Comparison of ENCODE assay signal across 8 mouse cellular contexts in genomic region chr6:124757351-124757880, GRCm38 (mm10). TPM values are rescaled to one million over a fixed set of nuclear protein-coding genes. Genes with fewer than 3 reads are reported as not detected.
DNase-seq lines count a peak whose midpoint lies in the region; ATAC-seq and TF ChIP-seq lines count a peak whose summit lies in the region.

No protein-coding gene starts in this region.

- no peak for TF ChIP-seq CTCF in heart, postnatal 0 days (IDR thresholded peaks at IDR 0.05; ENCODE audit: low read depth)

- intact Hi-C loops in heart, postnatal 25 days (cut with DNase I): loop anchor here (2.0 to 5.0 kb wide), 3 partner anchors 15 to 95 kb away; partner anchors contain the start of genes Emg1, Lpcat3 and Phb2

- ATAC-seq in heart, embryonic 14.5 days (ENCODE audit: insufficient number of reproducible peaks, insufficient read depth, low FRiP score, low read depth): no peak
- no peak for ATAC-seq in heart, postnatal 0 days (ENCODE audit: insufficient read depth, low read depth)

- H3K36me3 ChIP-seq in heart, embryonic 14.5 days (ENCODE audit: control insufficient read depth, insufficient read depth, low read length): peaks cover under 1% of the 10 kb centered on the region; the same call in 1 of the 2 replicates
- no peaks in the 10 kb centered on the region; the same call in 1 of the 2 replicates for H3K36me3 ChIP-seq in ES-E14 (ENCODE audit: control insufficient read depth, insufficient read depth, low read length, poor library complexity, severe bottlenecking)
- H3K36me3 ChIP-seq in heart, postnatal 0 days (replicated peaks; ENCODE audit: control insufficient read depth, insufficient read depth, low read length): peaks cover 4% of the 10 kb centered on the region; the same call in 1 of the 2 replicates
- 0 out of 2 replicates have a peak, but pooled peaks cover 3% of the 10 kb centered on the region for H3K36me3 ChIP-seq in midbrain, embryonic 10.5 days

- peak overlapping the region; percentile 82 to 97 for H3K27ac ChIP-seq in heart, embryonic 14.5 days (replicated peaks in 1 of 2; ENCODE audit: control insufficient read depth in 1 of 2, insufficient read depth in 1 of 2, low read depth in 2 of 2, low read length in 2 of 2)
- no peak overlapping the region for H3K27ac ChIP-seq in ES-E14 (ENCODE audit: insufficient read depth, low read depth, low read length, poor library complexity, severe bottlenecking)
- peak overlapping the region; percentile 96 for H3K27ac ChIP-seq in heart, postnatal 0 days (ENCODE audit: low read depth)
- peak overlapping the region; percentile 98 for H3K27ac ChIP-seq in midbrain, embryonic 10.5 days (replicated peaks)

- H3K4me2 ChIP-seq in heart, embryonic 14.5 days (ENCODE audit: low read length): peak overlapping the region; percentile 68
- peak overlapping the region; percentile 86 for H3K4me2 ChIP-seq in heart, postnatal 0 days (ENCODE audit: low read depth, low read length)

- DNase-seq in heart, postnatal 25 days (ENCODE audit: low spot score): no peak
- DNase-seq in ES-E14 (ENCODE audit: low read depth, low spot score): no peak
- no peak for DNase-seq in heart, postnatal 0 days (ENCODE audit: low spot score)
- no peak for DNase-seq in midbrain, embryonic 10.5 days (ENCODE audit: low spot score)
- no peak for DNase-seq in left cerebral cortex, adult 8-10 months (ENCODE audit: low spot score in 2 of 2)
- DNase-seq in kidney, adult 9 months: no peak
- DNase-seq in gastrocnemius, postnatal 25 days: no peak

- WGBS in heart, embryonic 14.5 days: 12% methylated on average over 5 of the region's 5 CpGs
- 15% methylated on average over 5 of the region's 5 CpGs for WGBS in heart, postnatal 0 days
- 4% methylated on average over 5 of the region's 5 CpGs for WGBS in midbrain, embryonic 10.5 days

- H3K9ac ChIP-seq in heart, embryonic 14.5 days (ENCODE audit: low read length): peak overlapping the region; percentile 94
- peak overlapping the region; percentile 95; the same call in 1 of the 2 replicates for H3K9ac ChIP-seq in ES-E14 (ENCODE audit: insufficient read depth, low read depth, low read length, poor library complexity, severe bottlenecking)
- peak overlapping the region; percentile 99 for H3K9ac ChIP-seq in heart, postnatal 0 days (replicated peaks; ENCODE audit: low read depth, low read length)

- peak overlapping the region; percentile 86 to 94 for H3K4me3 ChIP-seq in heart, embryonic 14.5 days (ENCODE audit: control insufficient read depth in 1 of 2, insufficient read depth in 1 of 2, low read depth in 1 of 2, low read length in 2 of 2)
- H3K4me3 ChIP-seq in ES-E14 (ENCODE audit: insufficient read depth in 1 of 2, low read depth in 1 of 2, low read length in 2 of 2, poor library complexity in 1 of 2, severe bottlenecking in 1 of 2): peak overlapping the region; percentile 73 to 96; a peak in 3 of 4 replicates
- peak overlapping the region; percentile 93 for H3K4me3 ChIP-seq in heart, postnatal 0 days (ENCODE audit: low read depth, low read length)
- H3K4me3 ChIP-seq in midbrain, embryonic 10.5 days: peak overlapping the region; percentile 90

- no peak for TF ChIP-seq EP300 in heart, postnatal 0 days (IDR thresholded peaks at IDR 0.05; ENCODE audit: low read depth)

- H3K4me1 ChIP-seq in heart, embryonic 14.5 days (ENCODE audit: control insufficient read depth in 2 of 2, insufficient read depth in 2 of 2, low read length in 2 of 2): peaks cover 25 to 40% of the 10 kb centered on the region in 2 experiments
- peaks cover 6 to 13% of the 10 kb centered on the region in 2 experiments; a peak in 3 of 4 replicates for H3K4me1 ChIP-seq in ES-E14 (ENCODE audit: control insufficient read depth in 2 of 2, insufficient read depth in 2 of 2, low read length in 2 of 2, poor library complexity in 1 of 2)
- peaks cover 43% of the 10 kb centered on the region for H3K4me1 ChIP-seq in heart, postnatal 0 days (ENCODE audit: control insufficient read depth, insufficient read depth)
- H3K4me1 ChIP-seq in midbrain, embryonic 10.5 days: peaks cover 54% of the 10 kb centered on the region

- H3K27me3 ChIP-seq in heart, embryonic 14.5 days (ENCODE audit: control insufficient read depth, insufficient read depth, low read length): 0 out of 2 replicates have a peak, but pooled peaks cover 3% of the 10 kb centered on the region
- no peaks in the 10 kb centered on the region for H3K27me3 ChIP-seq in heart, postnatal 0 days (ENCODE audit: control insufficient read depth, insufficient read depth, low read length)
- 0 out of 2 replicates have a peak, but pooled peaks cover 4% of the 10 kb centered on the region for H3K27me3 ChIP-seq in midbrain, embryonic 10.5 days (ENCODE audit: low read depth, poor library complexity, severe bottlenecking)

- in situ Hi-C loops in ES-E14 (cut with MboI; ENCODE audit: low sequenced_read_pairs in 2 of 2, unreplicated experiment in 2 of 2): no loop called here

- no peaks in the 10 kb centered on the region for H3K9me3 ChIP-seq in heart, embryonic 14.5 days (ENCODE audit: control insufficient read depth, low read length)
- no peaks in the 10 kb centered on the region for H3K9me3 ChIP-seq in ES-E14 (ENCODE audit: control insufficient read depth, insufficient read depth, low read depth, low read length)
- H3K9me3 ChIP-seq in heart, postnatal 0 days (replicated peaks; ENCODE audit: control insufficient read depth, low read length): no peaks in the 10 kb centered on the region
- no peaks in the 10 kb centered on the region for H3K9me3 ChIP-seq in midbrain, embryonic 10.5 days (replicated peaks)

TF ChIP-seq in ES-E14, 5 proteins besides CTCF, POLR2A, EP300 and RAD21:
- TF ChIP-seq CHD2 (IDR thresholded peaks at IDR 0.05; ENCODE audit: low read depth, low read length) (no peak), ZC3H11A (IDR thresholded peaks at IDR 0.05; ENCODE audit: borderline replicate concordance, low read depth, low read length) (no peak), ZNF384 (IDR thresholded peaks at IDR 0.05; ENCODE audit: low read depth, low read length) (no peak), MAFK (IDR thresholded peaks at IDR 0.05; ENCODE audit: insufficient read depth, low read depth, low read length) (no peak), HCFC1 (IDR thresholded peaks at IDR 0.05; ENCODE audit: borderline replicate concordance, insufficient read depth, low read length) (no peak)

RNA-seq across cellular contexts. Expression of gene Atn1, which starts 1.1 kb away (rescaled TPM):
- polyA plus RNA-seq in heart, embryonic 14.5 days (2014; fragmentation: Nextera tagmentation; extraction: Ambion mirVana): 6.2 and 9.3 TPM in 2 replicates
- total RNA-seq in heart, postnatal 25 days (2021): 10 to 100 TPM; 37.0 to 39.7 TPM
- total RNA-seq in ES-E14 (2012; rRNA removed): 4.7 and 8.9 TPM in 2 replicates
- 7.8 and 8.5 TPM in 2 replicates for total RNA-seq in heart, postnatal 0 days (2014; rRNA removed; ENCODE audit: low replicate concordance)
- 5.4 and 6.0 TPM in 2 replicates for polyA plus RNA-seq in heart, postnatal 0 days (2015; fragmentation: Nextera tagmentation; extraction: Ambion mirVana)
- 10.2 and 10.5 TPM in 2 replicates for polyA plus RNA-seq in midbrain, embryonic 10.5 days (2016; fragmentation: Nextera tagmentation; extraction: Ambion mirVana)
- total RNA-seq in left cerebral cortex, adult 8-10 months (2022): 100 to 1,000 TPM; 146 to 166 (median 159) TPM
- total RNA-seq in gastrocnemius, postnatal 25 days (2021): 10 to 100 TPM; 31.8 to 32.4 TPM

RNA-seq across cellular contexts. Expression of gene Gm45234, which starts 1.6 kb away (rescaled TPM):
- polyA plus RNA-seq in heart, embryonic 14.5 days (2014; fragmentation: Nextera tagmentation; extraction: Ambion mirVana): not detected in 2 replicates
- total RNA-seq in heart, postnatal 25 days (2021): 1 to 10 TPM in 1 of 2 experiments, not detected in 1; 3.8 TPM
- total RNA-seq in ES-E14 (2012; rRNA removed): 0.13 TPM in 1 of 2 replicates, not detected in the other
- total RNA-seq in heart, postnatal 0 days (2014; rRNA removed; ENCODE audit: low replicate concordance): not detected in 2 replicates
- polyA plus RNA-seq in heart, postnatal 0 days (2015; fragmentation: Nextera tagmentation; extraction: Ambion mirVana): not detected in 2 replicates
- polyA plus RNA-seq in midbrain, embryonic 10.5 days (2016; fragmentation: Nextera tagmentation; extraction: Ambion mirVana): not detected in 2 replicates
- not detected for total RNA-seq in left cerebral cortex, adult 8-10 months (2022)
- total RNA-seq in gastrocnemius, postnatal 25 days (2021): 1 to 10 TPM in 1 of 2 experiments, not detected in 1; 2.2 TPM

RNA-seq across cellular contexts. Expression of gene Eno2, which starts 12.1 kb away (rescaled TPM):
- polyA plus RNA-seq in heart, embryonic 14.5 days (2014; fragmentation: Nextera tagmentation; extraction: Ambion mirVana): 4.2 TPM in 2 replicates
- 1 to 10 TPM; 1.9 to 3.3 TPM for total RNA-seq in heart, postnatal 25 days (2021)
- total RNA-seq in ES-E14 (2012; rRNA removed): 10.1 and 17.9 TPM in 2 replicates
- 1.7 and 4.1 TPM in 2 replicates for total RNA-seq in heart, postnatal 0 days (2014; rRNA removed; ENCODE audit: low replicate concordance)
- 1.3 and 1.5 TPM in 2 replicates for polyA plus RNA-seq in heart, postnatal 0 days (2015; fragmentation: Nextera tagmentation; extraction: Ambion mirVana)
- 4.6 and 6.5 TPM in 2 replicates for polyA plus RNA-seq in midbrain, embryonic 10.5 days (2016; fragmentation: Nextera tagmentation; extraction: Ambion mirVana)
- 1,000 to 10,000 TPM; 1,117 to 1,267 (median 1,165) TPM for total RNA-seq in left cerebral cortex, adult 8-10 months (2022)
- 1 to 10 TPM; 2.1 to 3.0 TPM for total RNA-seq in gastrocnemius, postnatal 25 days (2021)

RNA-seq across cellular contexts. Expression of gene Grcc10, which starts 16.2 kb away (rescaled TPM):
- 449 and 503 TPM in 2 replicates for polyA plus RNA-seq in heart, embryonic 14.5 days (2014; fragmentation: Nextera tagmentation; extraction: Ambion mirVana)
- total RNA-seq in heart, postnatal 25 days (2021): 100 to 1,000 TPM; 274 to 277 TPM
- 108 and 128 TPM in 2 replicates for total RNA-seq in ES-E14 (2012; rRNA removed)
- 119 and 153 TPM in 2 replicates for total RNA-seq in heart, postnatal 0 days (2014; rRNA removed; ENCODE audit: low replicate concordance)
- polyA plus RNA-seq in heart, postnatal 0 days (2015; fragmentation: Nextera tagmentation; extraction: Ambion mirVana): 492 and 535 TPM in 2 replicates
- 445 and 490 TPM in 2 replicates for polyA plus RNA-seq in midbrain, embryonic 10.5 days (2016; fragmentation: Nextera tagmentation; extraction: Ambion mirVana)
- total RNA-seq in left cerebral cortex, adult 8-10 months (2022): 100 to 1,000 TPM; 301 to 323 (median 310) TPM
- total RNA-seq in gastrocnemius, postnatal 25 days (2021): 100 to 1,000 TPM; 163 to 167 TPM

RNA-seq across cellular contexts. Expression of gene Ptpn6, which starts 18.9 kb away (rescaled TPM):
- 4.9 and 8.6 TPM in 2 replicates for polyA plus RNA-seq in heart, embryonic 14.5 days (2014; fragmentation: Nextera tagmentation; extraction: Ambion mirVana)
- 1 to 10 TPM; 4.7 TPM for total RNA-seq in heart, postnatal 25 days (2021)
- 15.1 and 16.5 TPM in 2 replicates for total RNA-seq in ES-E14 (2012; rRNA removed)
- 2.4 and 6.3 TPM in 2 replicates for total RNA-seq in heart, postnatal 0 days (2014; rRNA removed; ENCODE audit: low replicate concordance)
- 4.3 and 4.5 TPM in 2 replicates for polyA plus RNA-seq in heart, postnatal 0 days (2015; fragmentation: Nextera tagmentation; extraction: Ambion mirVana)
- polyA plus RNA-seq in midbrain, embryonic 10.5 days (2016; fragmentation: Nextera tagmentation; extraction: Ambion mirVana): 6.1 and 7.2 TPM in 2 replicates
- total RNA-seq in left cerebral cortex, adult 8-10 months (2022): 10 to 100 TPM in 2 of 4 experiments, 1 to 10 TPM in 2; 2.3 to 15.0 (median 7.9) TPM
- total RNA-seq in gastrocnemius, postnatal 25 days (2021): 1 to 10 TPM; 1.5 to 2.2 TPM

Comparison
In these comparisons a context has a peak if more than half of its experiments do, and no peak if none do; other contexts are left out.
1. RNA of gene Eno2, which starts 12.1 kb away (total RNA-seq): 1,117 to 1,267 TPM in left cerebral cortex, adult 8-10 months; 10.1 to 17.9 TPM in ES-E14, 1.9 to 3.3 TPM in heart, postnatal 25 days, 2.1 to 3.0 TPM in gastrocnemius, postnatal 25 days and 1.7 to 4.1 TPM in heart, postnatal 0 days; every median in the first group is over 10 times any median in the second.
2. Peak in every context shown above with its lines, with median percentiles within 50 percentile points of each other: H3K4me3 ChIP-seq and H3K9ac ChIP-seq.